Mouse (Mus musculus) embryo, embryonic 10 days (tissue): Measurements from ENCODE around the gene Cdkal1.

Source experiments
- DNase-seq: peaks from one replicate; pipeline ENCODE4 v3.0.0-alpha.2; 2015; ENCODE audit warnings: low spot score

Cdkal1 gene

GRCm38 (mm10) chr13:29177889-29178486 is 677.5 kb downstream of the Cdkal1 start:
- no peak for DNase-seq

GRCm38 (mm10) chr13:29169356-29169755 is 686.1 kb downstream of the Cdkal1 start:
- DNase-seq = no peak

GRCm38 (mm10) chr13:29164845-29165524 is 690.5 kb downstream of the Cdkal1 start:
- peak; percentile 25 for DNase-seq

GRCm38 (mm10) chr13:29162867-29163514 is 692.5 kb downstream of the Cdkal1 start:
- DNase-seq = no peak

- DNase-seq = peak; percentile 9
Measured at GRCm38 (mm10) chr13:29162444-29162843, 693.0 kb downstream of the Cdkal1 start.

- no peak for DNase-seq
Measured at GRCm38 (mm10) chr13:29161436-29161835, 694.0 kb downstream of the Cdkal1 start.

GRCm38 (mm10) chr13:29156703-29157102 is 698.8 kb downstream of the Cdkal1 start:
- DNase-seq = peak; percentile 34

- no peak for DNase-seq
Measured at GRCm38 (mm10) chr13:29155297-29155696, 700.2 kb downstream of the Cdkal1 start.

- DNase-seq = no peak
Measured at GRCm38 (mm10) chr13:29150120-29150519, 705.4 kb downstream of the Cdkal1 start.

GRCm38 (mm10) chr13:29149404-29149803 is 706.1 kb downstream of the Cdkal1 start:
- DNase-seq = no peak

- DNase-seq = no peak
Measured at GRCm38 (mm10) chr13:29148616-29149015, 706.9 kb downstream of the Cdkal1 start.
